Mouse (Mus musculus) mature B cell (primary cell): Measurements from ENCODE around the gene Zp2.

Source experiments
- in situ Hi-C: fragments of 300-500 bp; cut with MboI; formaldehyde crosslinking; loops from 2 replicates; pipeline ENCODE4 v1.14.3; 2019

Gene Zp2

DNA sequence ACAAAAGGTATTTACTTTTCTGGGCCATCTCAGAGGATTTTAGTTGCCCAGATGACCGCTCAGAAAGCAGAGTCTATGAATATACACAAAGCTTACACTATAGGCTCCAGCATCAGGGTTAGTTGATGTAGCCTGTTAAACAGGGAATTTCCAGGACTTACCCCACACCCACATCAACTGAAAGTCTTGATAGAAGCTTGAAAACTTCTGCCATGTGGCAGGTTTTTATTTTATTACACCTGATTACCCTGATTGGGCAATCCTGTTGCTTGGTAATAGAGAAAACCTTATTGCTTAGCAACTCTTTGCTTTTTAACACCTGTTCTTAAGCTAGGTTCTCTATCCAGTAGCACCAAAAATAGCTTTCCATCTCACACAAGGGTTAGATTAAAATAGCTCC lies 2.3 kb downstream of the Zp2 start:
- in situ Hi-C loops, result no loop called here

DNA sequence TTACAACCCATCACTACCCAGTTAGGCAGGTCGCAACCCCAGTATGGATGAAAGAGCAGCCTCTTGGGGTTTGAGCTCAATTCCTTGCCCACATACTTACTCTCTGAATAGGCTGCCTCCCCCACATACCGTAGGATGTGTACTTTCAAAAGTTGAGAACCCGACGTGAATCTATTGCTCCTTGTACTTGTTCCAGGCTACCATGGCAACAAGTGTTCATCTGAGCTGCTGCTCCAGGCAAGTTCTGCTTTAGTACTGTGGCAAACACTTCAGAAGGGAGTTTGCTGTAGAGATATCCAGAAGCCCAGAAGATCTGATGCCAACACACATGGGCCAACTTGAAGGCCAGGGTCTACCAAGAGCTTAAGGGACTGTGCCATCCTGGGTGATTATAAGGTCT lies 16.1 kb downstream of the Zp2 start:
- in situ Hi-C loops, result no loop called here

DNA sequence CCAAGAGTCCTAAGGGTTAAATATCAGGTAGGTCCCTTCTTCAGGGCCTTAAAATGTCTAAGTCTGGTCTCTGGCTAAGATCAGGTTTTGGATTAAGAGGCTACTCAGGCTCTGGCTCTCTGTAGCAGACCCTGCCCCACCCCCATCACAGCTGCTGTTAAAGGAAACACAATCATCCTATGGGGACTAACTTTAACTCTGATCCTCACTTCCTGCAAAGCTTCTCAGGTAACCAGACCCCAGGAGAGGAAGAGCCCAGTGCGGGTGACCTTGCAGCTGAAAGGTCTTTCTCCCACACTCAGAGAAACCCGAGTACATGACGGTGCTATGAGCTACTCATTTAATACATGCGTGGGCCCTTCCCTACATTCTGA lies 17.4 kb downstream of the Zp2 start:
- in situ Hi-C loops, result no loop called here

- in situ Hi-C loops, result no loop called here
These were observed 18.0 kb downstream of the Zp2 start for GRCm38 (mm10) chr7:120126976-120127685.

DNA sequence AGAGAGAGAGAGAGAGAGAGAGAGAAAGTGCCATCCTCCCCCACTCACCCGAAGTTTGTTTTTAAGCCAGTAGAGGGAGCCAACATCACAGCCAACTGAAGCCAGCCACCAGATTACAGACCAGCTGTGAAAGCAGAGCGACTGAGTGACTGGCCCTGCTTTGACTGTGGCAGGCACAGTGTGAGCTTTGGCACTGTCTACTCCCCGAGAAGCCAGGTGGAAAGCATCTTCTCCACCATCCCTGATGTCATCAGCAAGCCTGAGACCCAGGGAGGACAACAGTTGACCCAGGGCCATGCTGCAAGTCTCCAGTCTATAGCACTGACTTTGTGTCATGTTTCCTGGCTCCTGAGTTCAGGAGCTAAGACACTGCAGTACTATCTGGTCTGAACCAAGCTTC lies 20.2 kb downstream of the Zp2 start:
- in situ Hi-C loops, result no loop called here

DNA sequence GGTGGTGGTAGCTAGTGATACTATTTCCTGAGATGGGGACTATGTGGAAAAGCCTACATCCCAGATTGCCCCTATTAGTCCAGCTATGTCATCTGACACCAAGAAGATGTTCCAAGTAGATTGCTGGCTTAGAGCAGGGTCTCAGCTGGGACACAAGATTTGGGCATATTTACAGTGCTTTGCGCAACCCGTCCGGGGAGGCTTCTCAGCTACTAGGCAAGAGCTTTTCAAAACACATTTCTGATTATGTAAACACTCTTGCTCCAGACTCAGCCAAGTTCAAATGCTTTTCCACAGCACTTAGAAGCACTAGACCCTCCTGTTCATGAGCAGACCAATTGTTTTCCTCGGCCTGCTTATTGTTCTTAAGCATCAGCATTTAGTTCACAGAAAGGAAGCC lies 21.3 kb downstream of the Zp2 start:
- in situ Hi-C loops, result no loop called here

- in situ Hi-C loops, result no loop called here
These were observed 27.6 kb downstream of the Zp2 start for GRCm38 (mm10) chr7:120117529-120117928.

GRCm38 (mm10) chr7:120116976-120117375 lies 28.1 kb downstream of the Zp2 start:
- in situ Hi-C loops, result no loop called here

DNA sequence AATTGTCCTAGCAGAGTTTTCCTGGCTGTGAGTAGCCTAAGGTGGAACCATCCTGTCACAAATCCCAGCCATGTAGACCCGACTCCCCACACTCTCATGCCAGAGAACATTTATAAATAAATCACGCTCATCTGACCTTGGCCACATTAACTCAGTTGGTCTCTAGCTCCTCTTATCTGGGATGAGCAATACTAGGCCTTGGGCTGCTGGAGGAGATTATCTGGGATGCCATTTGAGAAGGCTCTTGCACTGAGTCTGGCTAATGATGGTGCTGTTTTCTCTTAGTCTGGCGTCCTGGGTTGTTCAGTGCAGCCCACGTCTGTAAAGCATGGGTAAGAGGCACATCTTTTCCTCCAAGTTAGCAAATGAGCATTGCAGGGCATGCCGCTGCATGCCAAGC lies 35.4 kb downstream of the Zp2 start:
- in situ Hi-C loops, result no loop called here

GRCm38 (mm10) chr7:120106356-120106755 lies 38.7 kb downstream of the Zp2 start:
- in situ Hi-C loops, result no loop called here

- in situ Hi-C loops, result no loop called here
These were observed 40.1 kb downstream of the Zp2 start for GRCm38 (mm10) chr7:120104975-120105374.

GRCm38 (mm10) chr7:120103019-120103567 lies 42.0 kb downstream of the Zp2 start:
- in situ Hi-C loops, result no loop called here

GRCm38 (mm10) chr7:120102164-120102972 lies 42.7 kb downstream of the Zp2 start, which contains the start of gene Tmem159:
Gene Tmem159, plus strand, starts transcription at chr7:120102353.
- in situ Hi-C loops, result no loop called here

DNA sequence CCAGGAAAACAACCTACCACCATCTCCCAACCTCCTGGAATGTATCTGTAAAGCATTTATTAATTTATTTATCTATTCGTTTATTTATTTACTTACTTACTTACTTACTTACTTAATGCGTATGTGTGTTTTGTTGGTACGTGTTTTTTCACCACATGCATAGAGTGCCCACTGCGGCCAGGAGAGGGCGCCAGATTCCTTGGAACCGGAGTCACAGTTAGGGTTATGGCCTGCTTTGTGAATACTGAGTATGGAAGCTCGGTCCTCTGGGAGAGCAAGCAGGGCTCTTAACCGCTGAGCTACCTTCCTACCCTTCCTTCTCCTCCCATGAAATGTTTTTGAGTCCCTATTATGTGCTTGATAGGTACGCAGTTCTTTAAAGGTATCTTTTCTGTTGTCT lies 46.7 kb downstream of the Zp2 start:
- in situ Hi-C loops, result no loop called here

DNA sequence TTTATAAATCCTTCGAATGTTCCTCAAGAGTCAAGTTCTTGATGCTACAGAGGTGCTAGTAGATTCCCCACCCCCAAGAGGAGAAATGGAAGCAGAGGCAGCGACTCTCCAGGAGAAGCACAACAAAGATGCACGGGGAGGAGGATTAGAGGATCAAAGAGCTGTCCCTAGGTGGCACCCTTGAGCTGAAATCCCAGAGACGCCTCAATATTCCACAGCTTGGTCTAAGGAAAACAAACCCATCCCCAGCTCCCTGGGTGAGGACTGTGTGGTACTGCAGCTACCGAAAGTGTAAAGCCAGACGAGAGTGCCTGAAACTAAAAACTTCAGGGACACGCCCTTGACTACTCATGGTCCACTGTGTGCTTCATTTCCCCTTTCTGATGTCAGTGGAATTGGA lies 47.2 kb downstream of the Zp2 start:
- in situ Hi-C loops, result no loop called here

DNA sequence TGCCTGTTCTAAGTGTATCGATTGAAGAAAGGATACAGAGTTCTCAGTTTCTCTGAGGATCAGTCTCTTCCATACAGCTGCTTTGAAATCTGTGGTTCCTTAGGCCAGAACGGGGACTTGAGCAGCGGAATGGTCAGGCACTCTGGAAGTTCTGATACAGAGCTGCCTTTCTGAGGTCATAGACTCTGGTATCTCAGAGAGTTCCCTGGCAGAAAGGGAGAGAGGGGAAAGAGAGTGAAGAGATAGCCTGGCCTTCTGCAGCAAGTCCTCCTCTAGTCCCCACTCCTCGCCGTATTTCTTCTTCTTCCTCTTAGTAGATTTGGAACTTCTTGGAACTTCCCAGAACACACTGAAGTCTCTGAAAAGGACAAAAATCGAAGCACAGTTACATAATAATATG lies 49.9 kb downstream of the Zp2 start, which contains the start of gene Dnah3:
TSS of gene Dnah3 (minus strand) at position 101 of the 400 bp plus-strand sequence.
- in situ Hi-C loops, result no loop called here

DNA sequence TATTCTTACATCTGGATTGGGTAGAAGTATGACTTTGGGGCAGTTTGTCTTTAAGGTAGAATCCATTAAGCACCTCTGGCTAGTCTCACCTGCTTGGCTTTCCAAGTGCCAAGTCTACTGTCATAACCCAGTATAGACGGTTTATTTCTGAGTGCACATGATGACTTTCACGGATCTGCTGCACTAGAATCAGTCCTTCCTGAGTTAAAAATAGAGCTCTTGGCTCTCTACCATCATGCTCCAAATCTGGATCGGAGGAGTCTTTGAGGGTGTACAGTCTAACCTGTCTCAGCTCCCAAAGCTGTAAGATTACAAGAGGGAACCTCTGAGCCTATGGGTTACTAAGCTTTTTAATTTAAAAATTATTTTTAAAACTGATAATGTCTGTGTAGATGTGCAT lies 50.9 kb downstream of the Zp2 start:
- in situ Hi-C loops, result no loop called here

DNA sequence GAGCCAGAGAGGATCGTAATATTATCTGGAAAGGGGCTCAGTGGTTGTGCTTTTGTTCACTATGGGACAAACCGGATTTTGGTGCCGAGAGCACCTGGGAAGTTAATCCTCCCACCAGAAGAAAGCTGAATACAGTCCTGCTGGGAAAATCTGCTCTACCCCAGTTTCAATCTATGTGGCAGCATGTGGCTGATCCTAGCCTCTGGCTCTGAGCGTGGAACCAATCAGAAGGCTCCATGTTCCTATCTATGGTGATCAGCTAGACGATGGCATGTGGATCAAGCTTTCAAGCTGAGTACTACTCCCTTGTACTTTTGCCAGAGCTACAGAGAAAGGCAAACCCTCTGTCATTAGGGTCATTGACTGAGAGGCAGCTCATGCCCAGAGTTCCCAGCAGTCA lies 52.1 kb downstream of the Zp2 start:
- in situ Hi-C loops, result no loop called here

GRCm38 (mm10) chr7:120080177-120080576 lies 64.9 kb downstream of the Zp2 start:
- in situ Hi-C loops, result no loop called here
